Mouse (Mus musculus) spleen, adult 18-20 months (tissue): ENCODE results near the gene Bcor.

Experiments
- DNase-seq, 2 experiments: peaks; one replicate each; pipeline ENCODE4 v3.0.0; 2022; ENCODE audit warnings: mixed read lengths in 2 of 2

The Bcor gene

DNA sequence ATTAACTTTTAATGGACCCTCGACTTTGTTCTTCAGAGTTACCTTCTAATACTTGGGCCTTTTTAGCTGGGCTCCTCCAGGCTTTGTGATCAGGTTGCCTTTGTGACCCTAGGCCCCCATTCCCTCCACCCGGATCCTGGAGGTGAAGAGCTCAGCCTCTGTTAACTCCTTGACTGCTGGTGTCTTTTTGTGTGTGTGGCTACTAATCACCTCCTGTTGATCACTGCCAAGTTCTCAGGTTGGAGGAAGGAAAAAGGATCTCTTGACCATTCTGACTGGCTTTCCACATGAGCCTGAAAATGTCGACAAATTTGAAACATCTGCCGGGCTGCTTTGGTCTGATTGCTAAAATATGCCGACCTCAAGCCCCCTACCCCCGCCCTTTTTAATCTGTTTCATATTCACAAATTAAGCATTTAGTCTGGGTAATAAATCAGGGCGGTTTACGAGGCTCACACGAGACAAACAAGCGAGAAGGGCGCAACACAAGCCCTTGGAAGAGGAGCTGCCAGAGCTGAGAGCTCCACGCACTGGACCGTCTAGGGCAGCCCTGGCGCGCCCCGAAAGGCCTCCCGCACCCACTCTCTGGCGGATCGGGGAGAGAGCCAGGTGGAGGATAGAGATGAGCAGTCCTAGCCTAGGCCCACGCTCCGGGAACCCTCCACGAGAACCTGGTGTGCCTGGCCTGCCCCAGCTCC, 33.6 kb downstream of the Bcor start:
- no peak for DNase-seq

DNA sequence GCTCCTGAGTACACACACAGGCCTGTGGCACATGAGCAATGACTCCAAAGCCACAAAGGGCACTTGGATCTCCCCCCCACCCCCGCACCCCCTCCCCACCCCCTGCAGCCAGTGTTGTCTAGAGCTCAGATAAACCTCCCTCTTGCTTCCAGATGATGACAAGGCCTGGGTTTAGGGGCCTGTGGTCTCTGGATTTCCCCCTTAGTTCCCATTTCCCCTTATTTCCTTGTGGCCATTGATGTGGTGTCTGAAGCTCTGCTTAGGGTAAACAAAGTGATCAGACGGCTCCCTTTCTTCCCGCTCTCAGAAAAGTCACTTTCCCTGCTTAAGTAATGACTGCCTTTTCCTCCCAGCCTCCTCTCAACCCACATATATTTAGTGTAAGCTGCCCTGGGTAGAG, 35.6 kb downstream of the Bcor start:
- DNase-seq: no peak

- peak; percentile 13 to 14 for DNase-seq
These were observed 36.5 kb downstream of the Bcor start for GRCm38 (mm10) chrX:12123687-12124087.

GRCm38 (mm10) chrX:12122594-12123331, 37.4 kb downstream of the Bcor start:
- DNase-seq: peak; percentile 20 to 22

DNA sequence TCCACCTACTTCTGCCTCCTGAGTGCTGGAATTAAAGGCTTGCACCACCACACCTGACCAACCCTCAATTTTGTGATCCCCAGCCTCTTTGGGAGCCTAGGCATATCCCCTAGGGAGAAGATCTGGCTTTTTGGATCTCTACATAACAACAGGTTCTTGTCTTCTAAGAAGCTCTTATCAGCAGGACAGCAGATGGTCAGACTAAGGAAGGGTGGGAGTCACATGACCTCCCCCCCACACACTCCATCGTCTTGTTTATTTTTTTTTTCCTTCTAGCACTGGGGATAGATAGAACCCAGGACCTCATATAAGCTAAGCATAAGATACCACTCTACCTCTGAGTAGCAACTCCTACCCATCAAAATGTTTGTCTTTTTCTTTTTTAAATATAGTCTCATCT, 40.7 kb downstream of the Bcor start:
- no peak for DNase-seq

DNA sequence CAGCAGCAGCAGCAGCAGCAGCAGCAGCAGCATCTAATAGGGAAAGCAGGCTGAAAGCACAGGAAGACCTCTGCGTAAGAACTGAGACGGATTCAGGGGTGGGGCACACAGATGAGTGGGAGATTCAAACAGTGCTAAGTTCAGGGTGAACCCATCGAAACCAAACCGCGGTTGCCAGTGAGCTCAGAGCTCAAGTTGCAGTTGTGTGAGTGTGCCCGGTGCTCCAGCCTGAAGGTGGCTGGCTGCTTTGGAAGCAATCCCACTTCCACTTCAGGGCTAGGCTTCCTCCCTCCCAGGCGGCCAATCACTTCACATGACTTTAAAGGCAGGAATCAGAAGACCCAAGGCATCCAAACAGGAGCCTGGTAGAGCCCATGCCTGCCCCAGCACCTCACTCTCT, 44.0 kb downstream of the Bcor start:
- no peak for DNase-seq

DNA sequence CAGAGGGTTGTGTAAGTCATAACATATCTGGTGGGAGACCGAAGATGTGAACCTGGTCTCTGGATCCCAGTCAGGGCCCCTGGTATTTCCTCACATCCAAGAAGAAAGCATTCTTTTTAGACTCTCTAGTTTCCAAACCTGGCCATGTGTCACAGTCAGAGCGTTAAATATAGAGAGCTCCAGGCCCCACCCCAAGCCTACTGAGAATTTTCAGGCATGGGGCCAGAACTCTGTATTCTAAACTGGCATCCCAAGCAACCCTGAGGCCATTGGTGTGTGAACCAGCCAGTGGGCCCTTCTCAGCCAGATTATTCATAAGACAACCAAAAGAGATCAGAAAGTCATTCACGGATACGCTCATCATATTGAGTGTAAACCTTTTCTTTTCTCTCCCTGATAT, 48.0 kb downstream of the Bcor start:
- no peak for DNase-seq

DNA sequence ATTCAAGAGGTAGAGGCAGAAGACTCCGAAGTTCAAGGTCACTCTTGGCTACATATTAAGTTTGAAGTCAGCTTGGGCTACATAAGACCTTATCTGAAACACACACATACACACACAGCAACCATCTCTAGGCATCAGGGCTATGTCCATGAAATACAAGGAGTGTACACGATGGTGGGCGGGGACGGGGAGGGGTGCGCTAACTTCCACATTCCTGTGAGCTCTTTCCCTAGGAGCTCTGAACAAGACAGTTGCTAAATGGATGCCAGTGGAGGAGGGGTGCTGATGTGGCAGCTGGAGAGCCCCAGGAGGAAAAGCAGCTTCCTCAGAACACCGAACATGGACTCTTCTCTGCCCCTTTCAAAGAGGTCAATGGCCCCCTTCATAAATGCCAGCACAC, 49.6 kb downstream of the Bcor start:
- DNase-seq: no peak

DNA sequence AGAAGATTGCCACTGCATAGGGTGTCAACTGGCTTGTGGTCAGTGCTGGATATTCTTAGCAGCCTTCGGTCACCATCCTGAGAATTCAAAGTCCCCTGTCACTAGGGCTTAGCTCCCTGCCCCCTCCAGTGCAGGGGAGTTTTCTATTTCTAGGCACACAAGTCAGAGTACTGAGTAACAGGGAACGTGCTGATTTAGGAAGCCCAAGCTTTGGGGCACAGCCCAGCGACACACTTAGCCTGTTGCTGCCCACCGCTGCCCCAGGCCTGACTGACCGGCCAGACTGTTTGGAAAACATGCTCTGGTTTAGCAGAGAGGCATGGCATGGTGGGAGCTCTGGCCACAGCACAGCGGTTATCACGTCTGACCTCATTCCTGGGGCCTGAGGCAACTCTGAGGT, 54.8 kb downstream of the Bcor start:
- DNase-seq: no peak

- DNase-seq: no peak
These were observed 63.2 kb downstream of the Bcor start for GRCm38 (mm10) chrX:12096783-12097526.

GRCm38 (mm10) chrX:12093371-12093770, 66.8 kb downstream of the Bcor start:
- DNase-seq: no peak

DNA sequence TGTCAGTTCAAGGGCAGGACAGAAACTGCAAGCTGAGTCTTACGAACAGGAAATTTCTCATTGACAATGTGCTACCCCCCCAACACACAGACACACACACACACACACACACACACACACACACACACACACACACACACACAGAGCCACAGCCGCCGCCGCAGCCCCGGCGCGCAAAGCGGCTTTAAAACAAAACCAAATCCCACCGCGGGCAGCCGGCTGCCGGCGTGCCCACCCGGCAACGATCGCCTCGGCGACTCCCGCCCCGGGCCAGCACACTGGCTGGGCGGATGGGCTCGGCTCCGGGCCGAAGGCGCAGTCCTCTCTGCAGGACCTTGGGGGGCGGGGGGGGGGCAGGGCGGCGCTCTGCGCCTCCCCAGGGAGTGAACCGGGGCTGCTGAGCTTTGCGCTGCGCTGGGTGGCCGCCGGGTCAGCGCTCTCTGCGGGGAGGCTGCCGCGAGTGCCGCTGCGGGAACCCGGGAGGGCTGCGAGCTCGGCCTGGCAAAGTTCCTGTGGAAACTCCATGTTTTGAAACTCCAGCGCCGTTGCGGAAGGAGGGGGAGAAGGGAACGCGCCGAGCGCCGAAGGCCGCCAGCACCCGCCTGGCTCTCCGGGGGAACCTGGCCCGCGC, 68.6 kb downstream of the Bcor start:
- DNase-seq: peak; percentile 14 to 27

DNA sequence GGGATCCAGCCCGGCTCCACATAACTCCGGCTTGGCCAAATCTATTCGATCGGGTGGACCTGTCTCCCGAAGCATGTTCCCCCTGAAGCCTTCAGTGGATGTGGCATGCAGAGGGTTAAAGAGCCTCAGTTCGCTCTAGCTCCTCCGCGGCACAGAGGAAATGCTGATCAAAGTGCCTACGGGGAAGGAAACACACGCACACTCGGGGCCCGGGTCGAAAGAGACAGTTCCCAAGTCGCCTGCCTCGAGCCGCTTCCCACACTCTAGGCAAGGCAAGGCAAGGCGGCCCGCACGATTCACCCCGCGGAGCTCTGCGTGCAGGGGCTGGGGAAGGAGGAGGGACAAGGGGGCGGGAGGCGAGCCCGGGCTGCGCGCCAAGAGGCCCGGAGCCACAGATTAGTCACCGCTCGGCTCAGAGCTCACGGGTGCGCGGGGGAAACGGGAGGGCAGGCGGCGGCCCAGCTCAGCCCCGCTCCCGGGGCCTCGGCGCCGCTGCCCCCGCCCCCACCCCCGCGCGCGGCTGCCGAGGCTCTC, 69.2 kb downstream of the Bcor start:
- DNase-seq: peak; percentile 30 to 37

- DNase-seq: no peak
These were observed 69.8 kb downstream of the Bcor start for GRCm38 (mm10) chrX:12090151-12090870.

- peak; percentile 32 to 34 for DNase-seq
These were observed 70.6 kb downstream of the Bcor start for GRCm38 (mm10) chrX:12089353-12090081.

- DNase-seq: no peak
These were observed 71.2 kb downstream of the Bcor start for GRCm38 (mm10) chrX:12089027-12089340.

DNA sequence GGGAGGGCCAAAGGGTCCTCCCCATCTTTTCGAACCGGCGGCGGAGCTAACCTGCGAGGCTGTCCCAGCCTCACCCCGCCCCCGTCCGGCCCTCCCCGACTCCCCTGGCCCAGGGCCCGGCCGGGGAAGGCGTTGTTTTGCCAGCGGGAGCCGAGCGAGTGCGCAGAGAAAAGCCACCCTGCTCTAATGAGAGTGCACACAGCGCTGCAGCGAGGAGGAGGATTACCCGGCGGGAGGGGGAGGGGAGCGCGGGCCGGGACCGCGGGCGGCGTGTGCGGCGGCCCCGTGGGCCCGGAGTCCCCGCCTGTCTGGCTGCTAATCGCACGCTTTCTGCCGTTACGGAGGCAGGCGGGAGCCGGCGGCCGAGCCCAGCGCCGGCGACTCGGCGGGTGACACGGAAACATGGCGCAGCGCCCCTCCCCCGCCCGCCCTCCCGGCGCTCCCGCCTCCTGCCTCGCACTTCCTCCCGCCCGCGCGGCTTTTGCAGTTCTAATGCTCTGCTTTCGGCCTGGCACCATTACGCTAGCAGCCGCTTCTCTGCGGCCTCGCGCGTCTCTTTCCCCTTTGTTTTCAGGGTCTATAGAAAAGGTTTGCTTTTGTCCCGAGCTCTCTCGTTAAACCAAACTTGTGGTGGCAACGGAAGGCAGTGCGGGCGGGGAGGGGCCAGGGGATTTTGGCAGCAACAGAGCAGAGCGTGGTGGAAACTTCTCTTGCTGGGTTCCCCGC, 71.7 kb downstream of the Bcor start:
- DNase-seq: peak; percentile 59 to 60

DNA sequence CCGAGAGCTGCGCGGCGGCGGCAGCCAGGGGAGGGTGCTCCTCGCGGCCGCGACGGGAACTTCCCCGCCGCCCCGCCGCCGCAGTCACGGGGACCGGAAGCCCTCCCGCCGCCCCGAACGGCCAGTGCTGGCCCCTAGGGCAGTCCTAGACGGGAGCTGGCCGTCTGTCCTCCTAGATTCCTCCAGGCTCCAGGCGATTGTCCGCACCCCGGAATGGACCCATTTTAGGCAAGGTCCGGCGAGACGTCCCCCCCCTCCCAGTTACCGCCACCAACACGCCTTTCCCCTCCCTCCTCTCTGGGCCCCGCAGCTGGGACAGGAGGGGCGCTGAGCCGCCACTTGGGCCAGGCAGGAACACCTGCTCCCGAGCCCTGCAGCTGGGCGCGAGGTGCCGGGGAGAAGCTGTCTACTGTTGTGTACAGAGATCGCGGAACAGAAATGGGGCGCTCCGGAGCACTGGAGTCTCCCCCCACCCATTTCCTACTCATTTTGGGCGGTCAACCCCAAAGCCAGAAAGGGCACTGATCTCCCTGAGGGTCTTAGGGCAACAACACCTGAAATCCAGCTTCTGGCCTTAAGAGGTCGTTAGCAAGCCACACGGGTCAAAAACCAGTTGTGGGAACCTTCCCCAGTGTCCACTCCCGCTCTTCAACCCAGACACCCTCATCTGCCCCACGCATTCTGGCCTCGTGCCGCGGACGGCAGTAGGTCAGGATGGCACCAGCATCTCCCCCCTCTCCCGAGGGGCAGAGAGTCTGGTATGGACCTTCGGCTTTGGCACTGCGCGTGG, 72.4 kb downstream of the Bcor start:
- peak; percentile 45 to 60 for DNase-seq

DNA sequence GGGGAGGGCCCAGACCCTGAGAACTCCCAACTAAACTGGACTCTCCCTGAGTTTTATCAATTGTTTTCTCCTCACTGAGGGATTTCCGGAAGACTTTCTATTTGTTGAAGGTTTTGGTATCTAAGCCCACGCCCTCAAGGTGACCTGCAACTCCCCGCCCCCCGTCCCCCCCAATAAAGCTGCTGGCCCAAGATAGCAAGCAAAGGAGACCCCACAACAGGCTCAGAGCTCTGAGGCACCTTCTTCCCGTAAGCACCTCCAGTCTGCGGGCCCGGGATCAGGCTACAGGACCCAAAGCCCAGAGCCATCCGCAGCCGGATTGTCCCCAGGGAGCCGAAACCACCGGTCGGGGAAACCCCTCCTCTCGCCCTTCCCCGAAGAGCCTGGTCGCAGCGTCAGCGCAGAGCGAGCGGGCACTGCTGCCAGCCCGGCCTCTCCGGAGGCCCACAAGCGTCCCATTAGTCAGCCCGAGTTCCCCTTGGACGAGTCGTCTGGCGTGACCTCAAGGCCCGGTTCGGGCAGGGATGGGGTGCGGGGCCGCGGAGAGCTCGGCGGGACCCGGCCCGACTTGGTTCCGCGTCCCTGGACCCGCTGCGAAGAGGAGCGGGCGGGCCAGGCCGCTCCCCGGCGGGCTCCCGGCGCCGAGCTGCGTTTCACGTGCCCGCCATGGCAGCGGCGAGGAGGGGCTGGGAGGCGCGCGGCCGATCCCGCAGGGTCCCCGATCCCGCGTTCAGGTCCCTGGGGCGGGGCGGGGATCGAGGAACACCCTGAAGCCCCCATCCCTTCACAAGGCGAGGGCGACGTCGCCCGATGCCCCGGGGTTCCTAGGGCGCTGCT, 73.3 kb downstream of the Bcor start:
- peak; percentile 54 for DNase-seq
